Mouse (Mus musculus): Measurements from ENCODE around the gene Josd2.

The Josd2 gene

DNA sequence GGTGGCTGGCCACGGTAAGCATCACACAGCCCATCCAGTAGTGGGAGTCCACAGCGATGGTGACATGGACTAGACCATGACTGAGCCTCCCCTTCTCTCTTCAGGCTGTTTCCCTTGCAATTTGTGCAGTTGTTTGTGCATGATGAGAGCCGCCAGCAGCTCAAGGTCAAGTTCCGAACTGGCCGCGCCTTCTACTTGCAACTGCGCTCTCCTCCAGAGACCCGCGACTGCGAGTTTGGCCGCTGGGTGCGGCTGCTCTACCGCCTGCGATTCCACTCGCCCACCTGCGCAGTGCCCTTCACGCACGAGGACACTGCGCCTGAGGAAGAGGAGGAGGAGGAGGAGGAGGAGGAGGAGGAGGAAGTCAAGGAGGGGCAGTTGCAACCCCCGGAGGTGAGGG, 32.3 kb downstream of the Josd2 start:
- no peak for DNase-seq (ENCODE audit: low spot score)

DNA sequence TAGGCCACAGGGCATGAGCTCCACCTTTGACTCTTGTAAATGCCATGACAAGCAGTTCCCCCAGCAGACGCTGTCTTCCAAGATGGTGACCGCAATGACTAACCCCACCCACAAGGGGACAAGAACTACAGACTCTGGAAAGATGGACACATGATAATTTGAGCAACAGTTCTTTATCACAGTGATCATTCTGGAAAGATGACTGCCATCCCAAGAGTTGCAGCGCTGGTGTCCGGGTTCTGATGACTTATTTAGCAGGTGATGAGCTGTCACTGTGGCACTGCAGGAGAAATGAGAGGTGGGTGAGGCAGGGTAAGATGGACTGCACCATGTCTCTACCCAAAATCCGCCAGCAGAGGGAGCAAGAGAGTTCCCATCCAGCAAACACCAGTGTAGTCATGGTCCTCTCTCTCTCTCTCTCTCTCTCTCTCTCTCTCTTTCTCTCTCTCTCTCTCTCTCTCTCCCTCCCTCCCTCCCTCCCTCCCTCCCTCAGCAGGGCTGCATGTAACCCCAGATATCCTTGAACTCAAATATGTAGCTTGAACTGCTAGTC, 33.9 kb downstream of the Josd2 start:
- DNase-seq (ENCODE audit: low spot score) = peak; percentile 74

DNA sequence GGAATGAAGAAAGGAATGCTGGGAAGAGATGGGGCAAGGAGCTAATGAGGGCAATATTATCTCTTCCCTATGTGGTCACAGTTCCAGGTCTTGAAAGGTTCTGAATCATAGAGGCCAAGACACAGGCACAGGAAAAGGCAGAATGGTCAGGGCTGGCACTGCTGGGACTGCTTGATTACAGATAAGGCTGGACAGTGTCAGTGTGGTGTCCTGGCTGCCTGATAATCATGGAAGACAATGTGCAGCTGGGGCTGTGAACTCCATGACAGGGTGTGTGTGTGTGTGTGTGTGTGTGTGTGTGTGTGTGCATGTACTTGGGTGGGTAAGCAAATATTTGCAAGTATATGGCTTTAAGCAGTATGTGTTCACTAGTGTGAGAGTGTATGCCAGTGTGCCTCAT, 39.7 kb downstream of the Josd2 start:
- peak; percentile 72 for DNase-seq (ENCODE audit: low spot score)

DNA sequence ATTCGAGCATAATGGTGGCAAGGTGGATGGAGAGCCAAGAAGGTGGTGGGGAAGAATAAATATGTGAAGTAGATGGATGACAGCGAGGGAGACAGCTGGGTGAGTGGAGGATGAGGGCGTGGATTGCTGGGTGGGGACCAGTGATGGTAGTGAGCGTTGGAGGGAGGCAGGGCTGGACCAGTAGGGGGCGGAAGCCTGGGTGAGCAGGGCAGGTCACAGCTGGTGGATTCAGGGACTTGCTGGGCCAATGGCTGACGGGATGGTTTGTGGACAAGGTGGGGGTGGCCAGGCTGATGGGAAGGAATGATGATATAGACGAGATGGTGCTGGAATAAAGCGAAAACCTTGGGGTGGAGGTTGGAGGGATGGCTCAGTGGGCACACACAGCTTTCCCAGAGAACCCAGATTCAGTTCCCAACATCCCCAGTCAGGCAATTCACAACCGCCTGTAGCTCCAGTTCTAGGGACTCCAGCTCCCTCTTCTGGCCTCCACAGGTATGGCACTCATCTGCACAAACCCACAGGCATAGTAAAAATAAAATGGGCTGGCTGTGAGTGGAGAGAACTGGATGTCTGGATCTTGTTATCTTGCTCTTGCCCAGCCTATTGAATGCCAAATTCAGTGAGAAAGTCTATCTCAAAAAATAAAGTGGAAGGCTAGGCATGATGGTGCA, 51.6 kb downstream of the Josd2 start:
- no peak for DNase-seq (ENCODE audit: low spot score)

DNA sequence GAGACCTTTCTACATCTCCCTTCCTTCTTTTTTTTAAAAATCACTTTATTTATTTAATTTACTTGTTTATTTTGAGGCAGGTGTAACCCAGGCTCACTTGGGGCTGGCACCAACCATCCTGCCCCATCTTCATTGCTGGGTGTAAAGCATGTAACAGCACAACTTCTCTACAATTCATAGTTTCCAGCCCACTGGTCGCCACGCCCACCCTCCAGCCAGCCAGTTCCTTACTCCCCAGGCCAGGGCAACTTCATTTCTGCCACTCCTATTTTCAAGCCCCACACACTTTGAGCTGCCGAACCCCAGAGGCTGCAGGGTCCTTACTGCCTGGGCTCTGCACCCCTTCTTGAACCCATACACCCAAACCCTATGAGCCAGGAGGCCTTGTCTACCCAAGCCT, 53.2 kb downstream of the Josd2 start:
- no peak for DNase-seq (ENCODE audit: low spot score)

All from MN1 (cell line).